Mouse (Mus musculus) embryonic fibroblast, embryonic 13.5 days (primary cell): ENCODE results near the gene Ctsd.

Source experiments
- CTCF ChIP-seq: IDR thresholded peaks from 2 replicates; pipeline ENCODE4 v1.5.1; 2011; ENCODE audit warnings: mild to moderate bottlenecking, control low read depth, low read length, moderate library complexity, borderline replicate concordance; ENCODE audit not compliant: insufficient read depth
- POLR2A ChIP-seq: IDR thresholded peaks from 2 replicates; pipeline ENCODE4 v1.6.1; 2011; ENCODE audit warnings: low read depth, mild to moderate bottlenecking, control low read depth, low read length, moderate library complexity

DNA sequence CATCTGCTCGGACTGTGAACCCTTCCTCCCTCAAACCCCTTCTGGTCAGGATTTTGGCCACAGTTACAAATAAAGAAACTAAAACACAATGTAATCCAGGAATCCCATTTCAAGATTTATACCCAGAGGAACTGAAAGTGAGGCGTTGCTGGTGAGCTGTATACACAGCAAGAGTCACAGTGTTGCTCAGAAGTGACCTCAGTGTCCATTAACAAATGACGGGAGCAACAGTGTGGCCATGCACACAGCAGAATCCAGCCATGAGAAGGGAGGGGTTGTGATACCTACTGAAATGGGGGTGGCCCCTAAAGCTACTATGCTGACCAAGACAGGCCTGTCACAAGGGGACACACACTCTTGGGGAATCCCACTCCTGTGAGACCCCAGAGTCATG is 45.6 kb downstream of the Ctsd start:
- no peak for TF ChIP-seq POLR2A
- no peak for TF ChIP-seq CTCF
